Mouse (Mus musculus): Measurements from ENCODE around the gene Palld.

DNA sequence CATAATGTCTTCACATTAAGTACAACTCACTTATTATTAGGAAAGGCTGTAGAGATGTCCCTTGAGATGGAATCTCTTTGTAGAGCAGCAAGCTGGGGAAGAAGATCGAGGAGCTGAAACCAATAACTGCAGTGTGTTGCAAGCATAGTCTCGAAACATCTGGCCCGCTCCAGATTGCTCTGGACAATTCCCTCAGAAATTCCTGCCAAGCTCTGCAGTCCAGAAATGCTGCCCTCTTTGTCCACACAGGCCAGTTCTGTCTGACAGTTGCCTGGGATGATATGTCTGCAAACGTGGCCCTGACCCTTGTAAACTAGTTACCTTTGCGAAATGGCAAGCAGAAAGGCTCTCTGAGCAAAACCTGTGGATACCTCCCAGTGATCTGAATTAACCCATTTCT, 291.9 kb downstream of the Palld start:
- TF ChIP-seq CTCF (conservative IDR thresholded peaks at IDR 0.05; ENCODE audit: low read length): no peak
- no peak for TF ChIP-seq POU5F1 (IDR thresholded peaks at IDR 0.05; ENCODE audit: borderline replicate concordance, low read length)
- no peak for TF ChIP-seq NANOG (IDR thresholded peaks at IDR 0.05; ENCODE audit: borderline replicate concordance, low read length)

Data from E14TG2a.4 (cell line).